Mouse (Mus musculus) frontal cortex, adult 2 months (tissue): Measurements from ENCODE around the gene Med16. TPM values are rescaled to one million over a fixed set of nuclear protein-coding genes. Genes with fewer than 3 reads are reported as not detected.

Source experiments
- DNase-seq, 2 experiments: peaks; one replicate each; pipeline ENCODE4 v3.0.0; 2022; ENCODE audit warnings: low spot score in 1 of 2; ENCODE audit errors: extremely low spot score in 1 of 2
- polyA plus RNA-seq: library from polyadenylated mRNA; depleted of rRNA; stranded (reverse); fragments of >200 nt; gene quantifications from 2 replicates; pipeline ENCODE4 v1.2.3, GENCODE M21; 2012; rRNA removed

Med16 gene
- polyA plus RNA-seq = 75.9 and 80.7 TPM in 2 replicates

GRCm38 (mm10) chr10:79908167-79909091 lies at the start of gene Med16:
Gene Med16 (minus strand): TSS chr10:79908923.
- peak; percentile 94 for DNase-seq

- peak in 1 of 2 experiments; percentile 76 for DNase-seq
Measured at GRCm38 (mm10) chr10:79958140-79958816, 49.6 kb upstream of the Med16 start.

- no peak for DNase-seq
Measured at GRCm38 (mm10) chr10:79956643-79957154, 48.0 kb upstream of the Med16 start.

GRCm38 (mm10) chr10:79955691-79956090 lies 47.0 kb upstream of the Med16 start:
- no peak for DNase-seq

- DNase-seq = peak in 1 of 2 experiments; percentile 43
Measured at GRCm38 (mm10) chr10:79953946-79954345, 45.2 kb upstream of the Med16 start.

- DNase-seq = no peak
Measured at GRCm38 (mm10) chr10:79950661-79951060, 41.9 kb upstream of the Med16 start.

- no peak for DNase-seq
Measured at GRCm38 (mm10) chr10:79949873-79950272, 41.1 kb upstream of the Med16 start.

- DNase-seq = no peak
Measured at GRCm38 (mm10) chr10:79947502-79947901, 38.8 kb upstream of the Med16 start.

- DNase-seq = no peak
Measured at GRCm38 (mm10) chr10:79946752-79947322, 38.1 kb upstream of the Med16 start.

- DNase-seq = no peak
Measured at GRCm38 (mm10) chr10:79945507-79946234, 36.9 kb upstream of the Med16 start.

GRCm38 (mm10) chr10:79943471-79943901 lies 34.8 kb upstream of the Med16 start:
- DNase-seq = no peak

GRCm38 (mm10) chr10:79942988-79943387 lies 34.3 kb upstream of the Med16 start:
- no peak for DNase-seq

GRCm38 (mm10) chr10:79940749-79941148 lies 32.0 kb upstream of the Med16 start:
- DNase-seq = no peak

- no peak for DNase-seq
Measured at GRCm38 (mm10) chr10:79937775-79938526, 29.2 kb upstream of the Med16 start.

- DNase-seq = no peak
Measured at GRCm38 (mm10) chr10:79936911-79937441, 28.3 kb upstream of the Med16 start.

- DNase-seq = no peak
Measured at GRCm38 (mm10) chr10:79936284-79936910, 27.7 kb upstream of the Med16 start.

- no peak for DNase-seq
Measured at GRCm38 (mm10) chr10:79934794-79935569, 26.3 kb upstream of the Med16 start.

- DNase-seq = peak in 1 of 2 experiments; percentile 68
Measured at GRCm38 (mm10) chr10:79934272-79934721, 25.6 kb upstream of the Med16 start.
